Mouse (Mus musculus) WW6 (cell line): ENCODE data around the gene Hoxd8.

Experiments used
- DNase-seq: peaks from one replicate; pipeline ENCODE4 v3.0.0-alpha.2; 2013; ENCODE audit warnings: low read depth, low spot score

Hoxd8 gene

DNA sequence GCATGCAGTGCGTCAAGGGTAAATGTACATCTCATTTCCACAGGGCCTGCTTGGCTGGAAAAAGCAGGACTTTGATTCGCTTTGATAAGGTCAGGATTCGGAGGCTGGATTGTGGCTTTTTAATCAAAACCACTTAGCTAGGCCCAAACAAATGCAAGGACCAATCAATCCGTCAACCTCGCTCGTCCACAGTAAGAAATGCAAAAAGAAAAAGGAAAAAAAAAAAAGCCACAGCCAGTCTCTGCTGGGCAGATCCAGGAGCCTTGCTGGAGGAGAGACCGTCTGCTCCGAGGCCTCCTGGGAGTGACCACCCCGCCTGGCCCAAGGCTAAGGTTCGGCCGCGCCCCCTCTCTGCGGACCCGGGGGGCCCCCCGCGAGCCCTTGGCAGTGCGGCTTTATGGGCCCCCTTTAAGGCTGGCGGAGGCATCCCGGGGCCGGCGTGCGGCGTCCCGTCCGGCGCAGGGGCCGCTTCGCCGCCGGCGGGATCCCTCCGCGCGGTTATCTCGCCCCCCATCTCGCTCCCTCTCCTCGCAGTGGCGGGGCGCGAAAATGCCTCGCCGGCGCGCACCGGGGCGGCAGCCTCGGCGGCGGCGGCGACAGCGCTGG lies at the start of gene Hoxd8:
Gene Hoxd8, plus strand, starts transcription at position 223 of the 606 bp plus-strand sequence.
- DNase-seq: no peak

DNA sequence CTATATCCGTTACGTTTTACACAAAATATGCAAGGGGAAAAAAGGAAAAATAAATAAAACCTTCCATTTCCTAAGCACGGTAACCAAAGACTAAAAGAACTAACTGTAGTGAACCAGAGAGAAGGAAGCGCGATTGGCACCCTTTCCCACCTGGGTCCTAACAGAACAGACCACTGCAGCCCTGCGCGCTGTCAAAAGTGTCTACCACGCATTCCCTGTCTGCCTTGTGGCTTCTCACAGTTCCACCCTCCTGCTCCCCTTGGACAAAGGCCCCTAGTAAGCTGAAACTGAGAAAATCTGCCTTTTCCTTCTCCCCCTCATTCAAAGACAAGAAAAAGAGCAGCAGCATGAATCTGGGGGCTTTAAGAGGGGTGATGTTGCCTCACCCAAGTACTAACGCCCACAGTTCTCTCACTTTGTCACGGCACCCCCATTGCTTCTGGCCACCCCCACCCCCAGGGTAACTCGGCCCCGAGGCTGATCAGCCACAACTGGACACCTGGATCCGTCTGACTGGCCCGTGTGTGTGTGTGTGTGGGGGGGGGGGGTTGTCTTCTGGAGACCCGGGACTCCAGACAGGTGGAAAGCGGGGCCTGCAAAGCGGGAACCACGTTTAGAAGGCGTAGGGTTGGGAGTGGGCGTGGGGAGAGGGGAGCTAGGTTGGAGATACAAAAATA lies 49.5 kb upstream of the Hoxd8 start:
- DNase-seq: no peak

GRCm38 (mm10) chr2:74655420-74655781 lies 49.0 kb upstream of the Hoxd8 start:
- no peak for DNase-seq

GRCm38 (mm10) chr2:74655821-74656631 lies 48.4 kb upstream of the Hoxd8 start:
- no peak for DNase-seq

DNA sequence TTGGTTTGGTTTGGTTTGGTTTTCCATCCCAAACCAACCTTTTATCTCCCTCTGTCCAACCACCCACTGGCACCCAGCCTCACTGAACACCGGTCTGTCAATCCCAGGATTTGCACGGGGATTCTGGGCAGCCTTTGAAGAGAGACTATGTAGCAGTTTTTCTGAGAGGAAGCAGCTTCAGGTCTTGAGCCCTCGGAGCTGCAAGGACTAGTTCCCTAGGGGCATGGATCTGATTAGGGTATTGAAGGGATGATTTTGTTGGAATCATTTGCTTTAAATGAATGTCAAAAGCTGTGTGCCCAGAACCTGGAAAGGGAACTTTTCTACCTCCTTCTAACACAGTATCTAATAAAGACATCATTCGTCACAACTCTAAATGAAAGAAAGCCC lies 47.8 kb upstream of the Hoxd8 start:
- DNase-seq: no peak

- DNase-seq: no peak
Measured at GRCm38 (mm10) chr2:74657251-74658023, 47.0 kb upstream of the Hoxd8 start.

GRCm38 (mm10) chr2:74658024-74658666 lies 46.3 kb upstream of the Hoxd8 start:
- no peak for DNase-seq

DNA sequence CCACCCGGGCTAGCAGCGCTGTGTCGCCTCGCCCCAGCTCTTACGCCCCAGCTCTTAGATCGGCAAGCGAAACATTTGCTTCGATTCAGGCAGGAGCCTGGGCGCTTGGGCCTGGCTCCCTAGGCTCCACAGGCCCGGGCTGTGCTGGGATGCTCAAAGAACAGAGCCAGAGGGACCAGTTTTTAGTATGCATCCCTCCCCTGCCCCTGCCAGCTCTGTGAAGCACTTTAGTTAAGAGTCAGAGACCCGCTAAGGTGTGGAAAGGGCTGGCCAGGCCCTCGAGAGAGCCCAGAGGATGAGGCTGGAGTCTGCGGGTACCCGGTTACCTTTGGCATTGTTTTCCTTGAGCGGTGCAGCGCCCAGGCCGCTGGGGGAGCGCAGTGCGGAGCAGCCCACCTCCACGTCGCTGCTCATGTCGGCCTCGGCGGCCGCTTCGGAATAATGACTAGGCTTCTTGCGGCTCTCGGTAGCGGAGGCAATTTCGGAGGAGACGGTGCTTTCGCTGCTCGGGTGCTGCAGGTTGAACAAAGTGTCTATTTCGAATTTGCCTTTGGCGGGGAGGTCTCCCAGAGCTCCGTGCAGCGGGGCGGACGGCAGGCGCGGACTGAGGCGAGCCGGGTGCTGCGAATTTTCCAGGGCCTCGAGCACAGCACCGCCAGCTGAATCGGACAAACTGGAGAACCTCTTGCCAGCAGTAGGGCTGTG lies 45.6 kb upstream of the Hoxd8 start:
- DNase-seq: no peak

- DNase-seq: no peak
Measured at GRCm38 (mm10) chr2:74659507-74660005, 44.9 kb upstream of the Hoxd8 start, which contains the start of gene Evx2. Gene Evx2, minus strand, starts transcription at chr2:74659557.

DNA sequence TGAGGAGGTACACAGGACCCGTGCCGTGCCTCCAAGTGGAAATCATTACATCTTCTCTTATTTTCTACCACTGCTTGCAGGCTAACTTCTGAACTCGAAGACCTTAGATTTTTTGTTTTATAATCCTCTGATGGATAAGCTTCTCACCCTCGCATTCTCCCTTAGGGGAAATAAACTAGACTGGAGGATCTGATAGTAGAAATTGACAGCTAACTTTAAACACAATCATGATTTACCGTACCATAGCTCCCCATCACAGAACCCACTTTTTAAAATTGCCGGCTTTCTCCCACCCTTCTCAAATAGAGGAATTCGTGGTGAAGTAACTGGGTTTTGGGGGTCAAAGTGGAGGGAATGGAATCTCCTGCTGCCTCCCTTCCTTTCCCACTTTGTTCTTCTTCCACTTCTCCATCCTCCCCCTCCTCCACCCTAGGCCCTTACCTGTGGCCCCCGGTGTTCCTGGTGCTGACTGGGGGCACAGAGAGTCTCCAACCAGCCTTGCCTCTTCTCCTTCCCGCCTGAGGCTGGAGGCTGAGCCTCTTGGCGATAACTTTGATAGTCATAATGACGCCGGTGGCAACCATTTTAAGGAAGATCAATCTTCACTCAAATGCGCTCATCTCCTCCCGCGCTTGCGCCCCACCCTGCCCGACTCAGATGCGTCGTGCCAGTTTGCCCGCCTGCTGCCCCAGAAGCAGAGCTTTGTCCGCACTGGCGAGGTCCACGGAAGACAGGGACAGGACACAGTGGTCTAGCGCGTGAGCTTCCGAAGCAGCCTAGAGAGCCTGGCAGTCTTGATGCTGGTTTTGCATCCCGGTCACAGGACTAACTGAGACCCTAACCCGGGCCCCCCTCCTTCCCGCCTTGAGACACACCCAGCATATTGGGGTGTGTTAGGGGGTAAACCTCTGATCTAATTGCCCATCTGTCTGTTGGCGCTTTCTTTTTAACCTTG lies 43.7 kb upstream of the Hoxd8 start:
- no peak for DNase-seq

DNA sequence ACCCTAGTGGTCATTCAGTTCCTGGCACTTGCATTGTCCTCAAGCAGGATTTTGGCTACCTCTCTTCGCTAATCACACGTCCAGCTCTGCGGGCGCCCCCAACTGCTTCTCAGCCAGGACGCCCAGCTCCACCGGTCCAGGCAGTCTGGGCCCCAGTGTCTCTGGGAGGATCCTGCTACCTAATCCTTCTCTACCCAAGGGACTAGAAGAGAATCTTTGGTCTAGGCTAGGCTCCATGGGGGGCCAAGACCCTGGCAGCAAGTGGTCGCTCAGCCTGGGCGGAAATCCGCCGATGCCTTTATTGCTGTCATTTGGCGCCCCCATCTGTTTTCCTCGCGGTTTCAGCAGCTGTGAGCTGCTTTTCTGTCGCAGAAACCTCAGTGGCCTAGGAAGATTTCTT lies 42.7 kb upstream of the Hoxd8 start:
- no peak for DNase-seq

- DNase-seq: no peak
Measured at GRCm38 (mm10) chr2:74663291-74663925, 41.0 kb upstream of the Hoxd8 start.

GRCm38 (mm10) chr2:74666411-74666810 lies 38.0 kb upstream of the Hoxd8 start:
- no peak for DNase-seq

DNA sequence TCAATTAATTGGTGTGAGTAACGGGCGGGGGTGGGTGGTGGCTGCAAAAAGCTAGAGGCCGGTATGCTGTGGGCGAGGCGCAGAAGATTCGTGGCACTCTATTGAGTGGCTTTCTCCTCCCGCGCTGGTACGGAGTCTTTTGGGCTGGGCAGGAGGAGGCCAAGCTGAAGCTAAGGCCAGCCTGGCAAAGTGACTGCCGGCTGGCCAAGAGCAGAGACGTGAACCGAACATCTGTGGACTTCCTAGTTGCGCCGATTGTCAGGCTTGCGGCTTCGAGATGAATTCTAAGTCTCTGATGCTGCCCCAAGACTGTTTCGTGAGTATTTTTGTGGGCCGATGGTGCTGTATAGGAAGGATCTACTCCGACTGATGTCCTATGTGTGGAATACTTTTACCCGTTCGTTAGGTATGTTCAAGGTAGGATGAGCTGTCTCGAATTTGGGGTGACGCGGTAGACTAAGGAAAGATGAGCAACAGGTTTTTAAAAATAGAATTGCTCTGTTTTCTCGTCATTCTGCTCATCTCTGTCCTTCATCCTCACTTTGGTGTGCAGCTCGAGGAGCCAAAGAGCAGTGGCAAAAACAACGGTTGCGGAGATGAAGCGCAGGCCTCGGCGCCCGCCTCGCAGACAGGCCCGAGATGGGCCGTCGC lies 37.1 kb upstream of the Hoxd8 start:
- DNase-seq: no peak

DNA sequence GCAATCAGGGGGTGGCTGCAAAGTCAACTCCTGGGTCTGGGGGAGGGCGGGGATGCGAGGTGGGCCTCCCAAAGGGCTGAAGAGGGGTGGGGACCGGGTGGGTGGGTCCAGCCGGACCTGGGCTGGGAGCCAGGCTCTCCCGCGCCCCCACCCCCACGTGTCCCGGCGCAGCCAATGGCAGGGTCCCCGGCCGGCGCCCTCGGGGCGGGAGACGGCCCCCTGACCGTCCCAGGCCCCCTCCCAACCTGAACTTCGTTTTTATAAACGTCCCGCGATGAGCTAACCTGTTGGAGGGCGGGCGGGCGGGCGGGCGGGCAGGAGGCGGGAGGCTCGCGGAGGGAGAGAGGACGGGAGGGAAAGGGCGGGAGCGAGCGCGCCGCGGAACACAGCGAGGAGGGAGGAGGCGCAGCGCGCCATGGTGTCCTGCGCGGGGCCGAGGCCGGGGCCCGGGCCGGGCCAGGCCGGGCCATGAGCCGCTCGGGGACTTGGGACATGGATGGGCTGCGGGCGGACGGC lies 36.5 kb upstream of the Hoxd8 start, which contains the start of gene Hoxd13:
Gene Hoxd13, plus strand, starts transcription at position 469 of the 516 bp plus-strand sequence.
- DNase-seq: no peak

DNA sequence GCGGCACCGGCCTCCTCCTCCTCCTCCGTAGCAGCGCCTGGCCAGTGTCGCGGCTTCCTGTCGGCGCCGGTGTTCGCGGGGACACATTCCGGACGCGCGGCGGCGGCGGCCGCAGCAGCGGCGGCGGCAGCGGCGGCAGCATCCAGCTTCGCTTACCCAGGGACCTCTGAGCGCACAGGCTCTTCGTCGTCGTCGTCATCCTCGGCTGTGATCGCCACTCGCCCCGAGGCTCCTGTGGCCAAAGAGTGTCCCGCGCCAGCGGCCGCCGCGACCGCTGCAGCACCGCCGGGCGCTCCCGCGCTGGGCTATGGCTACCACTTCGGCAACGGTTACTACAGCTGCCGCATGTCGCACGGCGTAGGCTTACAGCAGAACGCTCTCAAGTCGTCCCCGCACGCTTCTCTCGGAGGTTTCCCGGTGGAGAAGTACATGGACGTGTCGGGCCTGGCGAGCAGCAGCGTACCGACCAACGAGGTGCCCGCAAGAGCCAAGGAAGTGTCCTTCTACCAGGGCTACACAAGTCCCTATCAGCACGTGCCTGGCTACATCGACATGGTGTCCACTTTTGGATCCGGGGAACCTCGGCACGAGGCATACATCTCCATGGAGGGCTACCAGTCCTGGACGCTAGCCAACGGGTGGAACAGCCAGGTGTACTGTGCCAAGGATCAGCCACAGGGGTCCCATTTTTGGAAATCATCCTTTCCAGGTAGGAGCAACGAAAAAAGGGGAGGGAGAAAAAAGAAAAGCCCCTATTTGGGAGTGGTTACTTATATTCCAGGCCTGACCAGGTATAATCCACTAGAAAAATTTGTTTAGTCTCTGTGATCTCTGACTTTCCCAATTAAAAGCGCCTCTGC lies 35.8 kb upstream of the Hoxd8 start:
- DNase-seq: no peak

- DNase-seq: no peak
Measured at GRCm38 (mm10) chr2:74669230-74669578, 35.2 kb upstream of the Hoxd8 start.
